Mouse (Mus musculus): ENCODE measurements at regions not wholly inside any gene's neighbourhood (a gene's known extent, or its start where the extent isn't known, plus 50 kb on each side); places are given as distances from the start of the nearest gene placed in this dataset.

- no peak for TF ChIP-seq POLR2A (IDR thresholded peaks at IDR 0.05; ENCODE audit: insufficient read depth, low read depth, low read length)
- TF ChIP-seq CTCF (IDR thresholded peaks at IDR 0.05; ENCODE audit: insufficient read depth, low read depth, low read length) = no peak
Measured at GRCm38 (mm10) chr4:105307905-105308304, 150.8 kb downstream of the Plpp3 start.

Data from olfactory bulb, adult 2 months (tissue).